Mouse (Mus musculus) heart, embryonic 13.5 days (tissue): Measurements from ENCODE around the gene Traf1. TPM values are rescaled to one million over a fixed set of nuclear protein-coding genes. Genes with fewer than 3 reads are reported as not detected.

ENCODE experiments used
- ATAC-seq: fragments of 200-750 bp; cut with Nextera tagmentation; 2 replicates; pipeline ENCODE4 v1.8.0; 2017; ENCODE audit warnings: moderate TSS enrichment; ENCODE audit not compliant: insufficient number of reproducible peaks, low FRiP score, low TSS enrichment; ENCODE audit errors: extremely low read depth
- H3K27ac ChIP-seq: fragments of 300-500 bp; sonication (generic); replicated peaks from 2 replicates; pipeline ENCODE4 v1.5.1; 2015; ENCODE audit warnings: moderate library complexity, mild to moderate bottlenecking, inconsistent platforms
- H3K27me3 ChIP-seq: fragments of 300-500 bp; sonication (generic); replicated peaks from 2 replicates; pipeline ENCODE4 v1.6.1; 2015; ENCODE audit warnings: mild to moderate bottlenecking, inconsistent platforms
- H3K36me3 ChIP-seq: fragments of 300-500 bp; sonication (generic); 2 replicates; pipeline ENCODE4 v1.6.1; 2015; ENCODE audit warnings: mild to moderate bottlenecking, inconsistent platforms
- H3K4me1 ChIP-seq: fragments of 300-500 bp; sonication (generic); 2 replicates; pipeline ENCODE4 v1.6.1; 2015; ENCODE audit warnings: inconsistent platforms
- H3K4me2 ChIP-seq: fragments of 300-500 bp; sonication (generic); 2 replicates; pipeline ENCODE4 v1.6.1; 2015; ENCODE audit warnings: inconsistent platforms, mild to moderate bottlenecking, moderate library complexity
- H3K4me3 ChIP-seq: fragments of 300-500 bp; sonication (generic); 2 replicates; pipeline ENCODE4 v1.5.1; 2015; ENCODE audit warnings: moderate library complexity, mild to moderate bottlenecking, inconsistent platforms
- H3K9ac ChIP-seq: fragments of 300-500 bp; sonication (generic); 2 replicates; pipeline ENCODE4 v1.6.1; 2015; ENCODE audit warnings: inconsistent platforms, mild to moderate bottlenecking, moderate library complexity
- H3K9me3 ChIP-seq: fragments of 300-500 bp; sonication (generic); 2 replicates; pipeline ENCODE4 v1.6.1; 2016; ENCODE audit warnings: inconsistent platforms
- WGBS: fragments of 180-500 bp; shearing (Covaris S2); methylation state at CpG from one replicate; pipeline ENCODE4 v1.1.7; 2015; ENCODE audit warnings: mixed read lengths; 5-methylcytosine and 5-hydroxymethylcytosine counted together
- polyA plus RNA-seq: library from polyadenylated mRNA; unstranded; fragments of >200 nt; fragmentation: Nextera tagmentation; extraction: Ambion mirVana; gene quantifications from 2 replicates; pipeline ENCODE4 v1.2.1, GENCODE M21; 2015

Gene Traf1
- polyA plus RNA-seq, 1 experiment from 2014 or later = 1.9 TPM

- Histone ChIP-seq H3K27me3 (no peaks in the 10 kb centered on the region), H3K4me2 (no peak overlapping the region), H3K4me1 (peaks cover 5% of the 10 kb centered on the region; the same call in 1 of the 2 replicates), H3K36me3 (peaks cover 12% of the 10 kb centered on the region), H3K9me3 (no peaks in the 10 kb centered on the region), H3K9ac (no peak overlapping the region), H3K4me3 (no peak overlapping the region), H3K27ac (no peak overlapping the region)
- 23% methylated on average over 10 of the region's 10 CpGs for WGBS
- ATAC-seq = no peak
Measured at GRCm38 (mm10) chr2:34897820-34898219, 63.8 kb downstream of the Traf1 start.

GRCm38 (mm10) chr2:34896821-34897460 lies 64.6 kb downstream of the Traf1 start:
- H3K4me2 ChIP-seq = no peak overlapping the region
- WGBS = 79% methylated on average over 17 of the region's 17 CpGs
- no peak for ATAC-seq

GRCm38 (mm10) chr2:34895503-34896113 lies 66.0 kb downstream of the Traf1 start:
- no peak overlapping the region for H3K4me2 ChIP-seq
- peaks cover 8% of the 10 kb centered on the region; the same call in 1 of the 2 replicates for H3K36me3 ChIP-seq
- H3K4me3 ChIP-seq = no peak overlapping the region
- H3K4me1 ChIP-seq = no peaks in the 10 kb centered on the region
- H3K9me3 ChIP-seq = no peaks in the 10 kb centered on the region
- 68% methylated on average over 19 of the region's 19 CpGs for WGBS
- H3K9ac ChIP-seq = no peak overlapping the region
- no peak for ATAC-seq
- no peaks in the 10 kb centered on the region for H3K27me3 ChIP-seq
- H3K27ac ChIP-seq = no peak overlapping the region

More at GRCm38 (mm10) chr2:34896821-34897460, 64.6 kb downstream of the Traf1 start:
- H3K4me1 ChIP-seq = no peaks in the 10 kb centered on the region
- H3K27me3 ChIP-seq = no peaks in the 10 kb centered on the region
- H3K9ac ChIP-seq = no peak overlapping the region
- H3K4me3 ChIP-seq = no peak overlapping the region
- H3K9me3 ChIP-seq = no peaks in the 10 kb centered on the region
- H3K27ac ChIP-seq = no peak overlapping the region
- peaks cover 10% of the 10 kb centered on the region for H3K36me3 ChIP-seq

GRCm38 (mm10) chr2:34893950-34894349 lies 67.6 kb downstream of the Traf1 start:
- Histone ChIP-seq H3K4me2 (no peak overlapping the region), H3K4me3 (no peak overlapping the region), H3K36me3 (peaks cover 5% of the 10 kb centered on the region; the same call in 1 of the 2 replicates), H3K27ac (no peak overlapping the region), H3K9ac (no peak overlapping the region), H3K4me1 (no peaks in the 10 kb centered on the region), H3K9me3 (no peaks in the 10 kb centered on the region), H3K27me3 (no peaks in the 10 kb centered on the region)
- whole genome bisulfite sequencing = 58% methylated on average over 5 of the region's 5 CpGs
- ATAC-seq = no peak

Other genes with a start within 250 kb of the Traf1 start
- 55.6 and 59.5 TPM in 2 replicates for gene Gapvd1, start 206.5 kb downstream of the Traf1 start, polyA plus RNA-seq
- 631 and 745 TPM in 2 replicates for gene Hspa5, start 189.8 kb downstream of the Traf1 start, polyA plus RNA-seq
- gene Rabepk, start 161.9 kb downstream of the Traf1 start, polyA plus RNA-seq = 22.9 and 27.2 TPM in 2 replicates
- 55.0 and 66.1 TPM in 2 replicates for gene Fbxw2, start 135.5 kb downstream of the Traf1 start, polyA plus RNA-seq
- not detected in 2 replicates for gene Gm34653, start 128.8 kb downstream of the Traf1 start, polyA plus RNA-seq
- 0.14 and 0.20 TPM in 2 replicates for gene Cutal, start 87.4 kb downstream of the Traf1 start, polyA plus RNA-seq
- 58.2 and 59.0 TPM in 2 replicates for gene Psmd5, start 86.8 kb downstream of the Traf1 start, polyA plus RNA-seq
- 3.0 and 3.2 TPM in 2 replicates for gene Phf19, start 47.7 kb downstream of the Traf1 start, polyA plus RNA-seq
- 0.19 and 0.83 TPM in 2 replicates for gene Hc, start 99.7 kb upstream of the Traf1 start, polyA plus RNA-seq
- 0.35 and 0.74 TPM in 2 replicates for gene AI182371, start 139.8 kb upstream of the Traf1 start, polyA plus RNA-seq
- gene Cntrl, start 147.7 kb upstream of the Traf1 start, polyA plus RNA-seq = 16.2 and 16.5 TPM in 2 replicates
- gene Rab14, start 239.3 kb upstream of the Traf1 start, polyA plus RNA-seq = 228 and 262 TPM in 2 replicates